Mouse (Mus musculus) CH12.LX (cell line): ENCODE measurements around the gene Ei24.

Source experiments
- CHD1 ChIP-seq: IDR thresholded peaks from 2 replicates; pipeline ENCODE4 v1.6.1; 2012; ENCODE audit warnings: low read depth, low read length, improper control_type of control experiment, inconsistent platforms
- CHD2 ChIP-seq: IDR thresholded peaks from 2 replicates; pipeline ENCODE4 v1.6.1; 2011; ENCODE audit warnings: low read length, improper control_type of control experiment
- CTCF ChIP-seq, 2 experiments: IDR thresholded peaks in 1 of 2; conservative IDR thresholded peaks in 1 of 2; 2 replicates each; pipeline ENCODE4 v1.5.1; 2011 to 2012; ENCODE audit warnings: low read depth in 2 of 2, low read length in 2 of 2, improper control_type of control experiment in 1 of 2, inconsistent platforms in 1 of 2, mild to moderate bottlenecking in 1 of 2, moderate library complexity in 1 of 2
- IRF4 ChIP-seq: IDR thresholded peaks from 2 replicates; pipeline ENCODE4 v1.6.1; 2014; ENCODE audit warnings: low read depth, mild to moderate bottlenecking, inconsistent platforms, low read length, improper control_type of control experiment
- KAT2A ChIP-seq: IDR thresholded peaks from 2 replicates; pipeline ENCODE4 v1.6.1; 2012; ENCODE audit warnings: low read length, improper control_type of control experiment, inconsistent platforms; ENCODE audit not compliant: insufficient replicate concordance
- MEF2A ChIP-seq: IDR thresholded peaks from 2 replicates; pipeline ENCODE4 v1.6.1; 2014; ENCODE audit warnings: low read depth, mild to moderate bottlenecking, inconsistent platforms, low read length, improper control_type of control experiment, borderline replicate concordance
- PAX5 ChIP-seq: IDR thresholded peaks from 2 replicates; pipeline ENCODE4 v1.6.1; 2012; ENCODE audit warnings: low read length, inconsistent platforms, mixed read lengths
- POLR2A ChIP-seq: IDR thresholded peaks from 2 replicates; pipeline ENCODE4 v1.6.1; 2011; ENCODE audit warnings: low read depth, mild to moderate bottlenecking, improper control_type of control experiment, low read length
- POLR2AphosphoS2 ChIP-seq: IDR thresholded peaks from 2 replicates; pipeline ENCODE4 v1.6.1; 2011; ENCODE audit warnings: low read depth, low read length, improper control_type of control experiment

DNA sequence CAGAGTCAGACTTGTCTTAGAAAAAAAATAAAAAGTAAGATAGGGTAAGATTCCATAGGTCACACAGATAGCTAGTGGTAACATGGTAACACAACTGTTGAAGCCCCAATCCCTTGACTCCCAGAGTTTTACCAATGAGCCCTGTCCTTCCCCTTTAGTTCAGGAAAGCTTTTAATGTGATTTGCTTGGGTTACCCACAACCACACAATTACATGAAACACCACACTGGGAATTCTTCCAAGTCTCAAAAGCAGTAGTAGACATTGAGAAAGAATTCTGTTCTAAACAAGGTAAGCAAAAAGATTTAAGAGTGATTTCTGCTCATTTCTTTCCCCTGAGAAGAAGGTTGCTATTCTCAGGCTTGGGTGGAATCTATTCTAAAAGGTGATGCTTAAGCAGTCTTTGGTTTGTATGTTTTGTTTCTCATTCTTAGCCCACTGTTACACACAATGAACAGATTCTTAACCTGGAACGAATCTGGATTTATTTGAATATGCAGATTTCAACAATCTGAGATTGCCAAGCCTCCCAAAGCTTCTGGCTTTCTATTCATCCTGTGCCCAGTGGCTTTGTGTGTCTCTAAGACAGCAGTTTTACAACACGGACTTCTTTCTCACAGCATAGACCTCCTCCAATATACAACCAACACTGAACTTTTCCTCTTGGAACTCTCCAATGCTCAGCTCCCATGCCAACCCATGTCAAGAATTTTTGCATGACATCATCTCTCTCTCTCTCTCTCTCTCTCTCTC, 29.6 kb upstream of the Ei24 start:
- TF ChIP-seq IRF4 (no peak), CHD1 (no peak), POLR2AphosphoS2 (no peak), CHD2 (no peak), MEF2A (no peak), CTCF (conservative IDR thresholded peaks at IDR 0.05 in 1 of 2, IDR thresholded peaks at IDR 0.05 in 1 of 2; ENCODE audit: low read depth in 2 of 2, low read length in 2 of 2) (no peak), POLR2A (no peak), KAT2A (no peak), PAX5 (no peak)
